Mouse (Mus musculus) lung, postnatal 25 days (tissue): Measurements from ENCODE around the gene Sar1a.

Source experiments
- DNase-seq: peaks from one replicate; pipeline ENCODE4 v3.0.0; 2022; ENCODE audit warnings: low spot score

Sar1a gene

DNA sequence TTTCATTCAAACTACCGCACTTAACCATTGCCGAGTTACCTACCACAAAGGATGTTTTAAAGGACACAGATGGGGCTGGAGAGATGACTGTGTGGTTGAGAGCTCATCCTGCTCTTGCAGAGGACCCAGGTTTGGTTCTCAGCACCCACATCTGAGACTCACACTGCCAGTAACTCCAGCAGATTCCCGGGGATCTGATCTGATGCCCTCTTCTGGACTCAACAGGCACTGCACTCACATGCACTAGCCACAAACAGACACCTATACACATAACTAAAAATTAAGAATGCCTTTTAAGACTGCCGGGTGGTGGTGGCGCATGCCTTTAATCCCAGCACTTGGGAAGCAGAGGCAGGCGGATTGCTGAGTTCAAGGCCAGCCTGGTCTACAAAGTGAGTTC lies 50.1 kb downstream of the Sar1a start:
- no peak for DNase-seq

- DNase-seq = no peak
Observed at GRCm38 (mm10) chr10:61734377-61734776, 54.3 kb downstream of the Sar1a start.

GRCm38 (mm10) chr10:61736671-61737078 lies 56.6 kb downstream of the Sar1a start:
- no peak for DNase-seq

DNA sequence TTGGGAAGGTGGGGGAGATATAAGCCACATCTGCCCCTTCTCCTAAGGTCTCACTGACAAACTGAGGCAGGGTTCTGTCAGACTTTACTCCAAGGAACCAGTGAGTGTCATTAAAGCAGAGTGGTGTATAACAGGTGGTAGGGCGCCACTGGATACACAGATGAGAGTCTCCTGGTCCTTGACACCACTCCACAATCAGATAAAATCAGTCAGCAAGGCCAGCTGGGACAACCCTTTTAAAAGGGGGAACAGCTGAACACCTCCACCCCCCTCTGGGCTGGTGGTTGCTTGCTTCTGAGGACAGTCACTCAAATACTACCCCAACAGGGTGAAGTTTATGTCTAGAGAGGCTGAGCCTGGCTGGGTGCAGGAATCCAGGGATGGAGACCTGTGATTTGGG lies 57.4 kb downstream of the Sar1a start:
- DNase-seq = no peak

DNA sequence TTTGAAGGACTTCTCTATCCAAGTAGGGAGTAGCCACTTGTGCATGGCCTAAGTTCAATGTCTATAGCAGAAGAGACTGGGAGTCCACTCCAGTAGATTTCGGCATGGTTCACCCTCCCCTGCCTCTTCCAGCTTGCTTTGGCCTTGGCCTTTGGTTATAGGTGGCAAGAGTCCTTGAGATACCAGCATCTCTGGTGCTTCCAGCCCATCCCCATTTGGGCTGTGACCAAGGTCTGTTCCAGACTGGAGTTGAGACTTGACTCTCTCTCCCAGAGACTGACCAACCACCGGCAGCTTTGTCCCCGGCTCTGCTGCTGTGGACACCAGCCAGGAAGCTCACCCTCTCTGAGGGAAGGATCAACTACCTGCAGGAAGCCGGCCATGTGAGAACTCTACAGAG lies 58.0 kb downstream of the Sar1a start:
- no peak for DNase-seq

DNA sequence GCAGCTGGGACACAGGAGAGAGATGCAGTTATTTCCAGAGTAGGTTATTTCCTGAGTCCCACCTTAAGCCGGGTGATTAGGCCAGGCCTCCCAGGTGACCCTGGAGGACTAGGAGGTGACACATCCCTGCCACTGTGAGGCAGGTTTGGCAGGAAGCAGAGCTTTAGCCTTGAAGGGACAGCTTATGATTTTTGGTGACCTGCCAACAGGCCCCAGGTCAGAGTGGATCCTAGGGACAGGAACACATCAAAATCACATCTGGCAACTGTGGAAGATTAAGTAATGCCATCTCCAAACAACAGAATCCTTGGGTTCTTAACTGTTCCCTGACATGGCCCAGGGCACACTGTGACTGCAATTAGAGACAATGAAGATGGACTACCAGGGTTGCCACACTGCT lies 61.2 kb downstream of the Sar1a start:
- no peak for DNase-seq

DNA sequence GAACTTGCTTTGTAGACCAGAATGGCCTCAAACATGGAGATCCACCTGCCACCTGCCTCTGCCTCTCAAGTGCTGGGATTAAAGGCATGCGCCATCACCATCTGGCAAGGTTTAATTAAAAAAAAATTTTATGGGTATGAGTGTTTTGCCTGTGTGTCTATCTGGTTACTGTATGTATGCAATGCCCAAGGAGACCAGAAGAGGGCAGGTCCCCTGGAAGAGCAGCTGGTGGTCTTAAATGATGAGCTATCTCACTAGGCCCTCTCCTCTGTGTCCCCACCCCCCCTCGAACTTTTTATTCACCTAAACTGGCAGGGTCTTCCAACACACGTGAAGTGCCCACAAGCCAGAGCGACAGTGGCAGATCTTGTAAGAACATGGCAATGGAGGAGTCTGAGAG lies 61.8 kb downstream of the Sar1a start:
- DNase-seq = no peak

GRCm38 (mm10) chr10:61742336-61742735 lies 62.2 kb downstream of the Sar1a start:
- no peak for DNase-seq
